Mouse (Mus musculus): ENCODE results near the gene Ass1.

- TF ChIP-seq CTCF (IDR thresholded peaks at IDR 0.05; ENCODE audit: control insufficient read depth, insufficient read depth, low read length) (no peak), POLR2A (IDR thresholded peaks at IDR 0.05; ENCODE audit: borderline replicate concordance, control insufficient read depth, low read depth, low read length) (no peak)
Measured at GRCm38 (mm10) chr2:31489166-31489565, 19.2 kb downstream of the Ass1 start.

Data from bone marrow, adult 2 months (tissue).